Mouse (Mus musculus): ENCODE results near the gene Fbxl16.
A peak's percentile ranks its signal among the peaks of the same experiment; 100 is the strongest.

Gene Fbxl16

DNA sequence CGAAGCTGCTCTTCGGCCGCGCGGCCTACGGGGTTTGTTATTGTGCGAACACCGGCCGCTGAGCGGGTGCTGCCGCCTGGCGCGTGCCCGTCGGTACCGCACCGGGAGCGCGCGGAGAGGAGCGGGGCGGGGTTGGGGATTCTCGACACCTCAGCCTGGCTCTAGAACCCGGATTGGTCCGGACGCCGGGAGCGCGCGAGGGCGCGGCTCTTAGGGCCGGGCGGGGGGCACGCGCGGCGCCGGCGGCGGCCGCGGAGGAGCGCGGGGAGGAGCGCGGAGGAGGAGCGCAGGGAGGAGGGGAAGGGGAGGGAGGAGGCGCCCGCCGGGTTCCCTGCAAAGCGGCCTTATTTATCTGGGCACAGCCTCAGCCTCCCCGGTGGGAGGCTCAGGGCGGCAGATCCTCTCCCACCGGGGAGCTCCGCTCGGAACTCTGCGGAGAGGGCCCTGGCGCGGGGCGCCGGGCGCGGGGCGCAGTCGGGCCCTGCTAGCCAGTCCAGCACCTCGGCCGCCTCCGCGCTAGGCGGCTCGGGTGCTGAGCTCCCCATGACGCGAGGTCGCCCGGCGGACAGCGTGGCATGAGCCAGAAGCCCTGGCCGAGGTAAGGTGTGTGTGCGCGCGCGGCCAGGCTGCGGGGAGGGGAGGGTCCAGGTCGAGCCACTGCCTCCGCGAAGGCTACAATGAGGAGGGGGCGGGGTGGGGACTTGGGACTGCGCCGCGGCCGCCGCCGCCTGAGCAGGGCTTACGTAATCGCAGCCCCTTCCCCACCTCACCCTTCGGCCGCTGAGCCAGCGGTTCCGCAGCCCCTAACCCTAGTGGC lies at the start of gene Fbxl16:
Gene Fbxl16, plus strand, starts transcription at position 297 of the 817 bp plus-strand sequence.
- peak; percentile 74 to 77 for DNase-seq

DNA sequence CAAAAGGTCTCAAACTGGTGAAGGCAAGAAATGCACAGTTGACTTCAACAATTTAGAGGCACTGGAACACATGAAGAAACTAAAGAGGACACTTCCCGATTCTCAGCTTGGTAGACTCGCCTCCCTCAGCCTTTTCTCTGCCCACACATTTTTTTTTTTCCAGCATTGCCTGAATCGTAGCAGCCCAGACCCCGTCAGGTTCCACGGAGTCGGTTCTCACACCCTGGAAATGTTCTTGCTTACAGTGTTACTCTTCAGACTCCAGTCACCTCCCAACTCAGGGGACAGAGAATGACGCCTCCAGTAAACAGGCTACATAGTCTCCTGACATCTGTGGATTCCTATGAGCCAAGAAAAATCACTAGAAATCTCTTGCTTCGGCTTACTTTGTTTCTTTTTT lies 48.7 kb upstream of the Fbxl16 start:
- no peak for DNase-seq

DNA sequence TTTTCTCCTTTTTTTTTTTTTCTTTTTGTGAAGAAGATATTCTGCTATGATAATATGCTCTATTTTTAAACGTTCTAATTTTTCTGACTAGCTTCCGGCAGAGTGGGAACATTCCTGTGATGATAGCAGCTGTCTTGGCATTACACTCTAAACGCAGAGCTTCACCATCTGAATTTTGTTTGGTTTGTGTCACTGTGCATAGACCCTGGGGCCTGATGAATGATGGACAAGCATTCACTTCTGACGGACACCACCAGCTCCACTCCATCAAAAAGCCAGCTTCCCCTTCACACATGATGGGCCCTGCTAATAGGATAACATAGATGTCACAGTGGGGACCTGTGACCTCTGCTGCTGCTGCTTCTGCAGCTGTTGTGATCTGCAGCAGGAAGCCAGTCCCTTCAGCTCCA lies 47.3 kb upstream of the Fbxl16 start:
- DNase-seq: no peak

DNA sequence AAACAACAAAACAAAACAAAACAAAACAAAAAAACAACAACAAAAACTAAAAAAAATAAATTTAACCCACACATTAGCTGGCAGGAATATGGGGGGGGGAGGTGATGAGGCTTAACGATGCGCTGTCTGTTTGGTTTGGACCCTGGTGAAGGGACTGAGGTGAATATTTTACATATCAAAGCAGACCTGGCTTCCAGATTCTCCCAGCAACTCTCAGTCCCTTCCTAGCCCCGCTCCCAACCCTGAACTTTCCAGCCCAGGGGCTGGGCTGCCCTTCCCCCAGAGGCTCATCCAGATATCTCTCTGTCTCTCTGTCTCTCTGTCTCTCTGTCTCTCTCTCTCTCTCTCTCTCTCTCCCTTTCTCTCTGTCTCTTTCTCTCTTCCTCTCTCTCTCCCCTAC lies 46.3 kb upstream of the Fbxl16 start:
- no peak for DNase-seq

GRCm38 (mm10) chr17:25765886-25766285 lies 43.0 kb upstream of the Fbxl16 start:
- no peak for DNase-seq

- no peak for DNase-seq
These were observed 39.6 kb upstream of the Fbxl16 start for GRCm38 (mm10) chr17:25769331-25769730.

DNA sequence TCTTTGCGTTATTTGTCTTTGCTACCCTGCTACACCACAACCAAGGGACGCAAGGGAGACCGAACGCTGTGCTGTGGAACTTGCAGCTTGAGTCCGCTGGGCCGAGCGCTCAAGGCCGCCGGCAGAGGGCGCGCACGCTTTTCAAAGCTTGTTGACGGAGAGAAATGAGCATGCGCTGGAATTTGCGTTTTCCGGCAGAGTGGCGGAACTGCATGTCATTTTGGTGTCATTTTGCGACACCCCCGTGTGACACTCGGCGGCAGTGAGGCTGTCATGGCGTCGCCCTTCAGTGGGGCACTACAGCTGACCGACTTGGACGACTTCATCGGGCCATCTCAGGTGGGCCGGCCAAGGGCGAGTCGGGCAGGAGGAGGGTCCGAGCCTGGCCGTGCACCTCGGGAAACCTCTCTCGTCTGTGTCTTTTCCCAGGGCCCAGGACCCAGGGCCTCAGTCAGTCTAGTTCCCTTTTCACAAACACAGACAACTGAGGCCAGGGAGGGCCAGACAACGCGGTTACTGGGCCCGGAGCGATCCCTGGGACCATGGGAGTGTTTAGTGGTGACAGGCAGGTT lies 35.2 kb upstream of the Fbxl16 start, which contains the start of gene Narfl:
Gene Narfl, plus strand, starts transcription at position 228 of the 572 bp plus-strand sequence.
- DNase-seq: peak; percentile 95 to 96

DNA sequence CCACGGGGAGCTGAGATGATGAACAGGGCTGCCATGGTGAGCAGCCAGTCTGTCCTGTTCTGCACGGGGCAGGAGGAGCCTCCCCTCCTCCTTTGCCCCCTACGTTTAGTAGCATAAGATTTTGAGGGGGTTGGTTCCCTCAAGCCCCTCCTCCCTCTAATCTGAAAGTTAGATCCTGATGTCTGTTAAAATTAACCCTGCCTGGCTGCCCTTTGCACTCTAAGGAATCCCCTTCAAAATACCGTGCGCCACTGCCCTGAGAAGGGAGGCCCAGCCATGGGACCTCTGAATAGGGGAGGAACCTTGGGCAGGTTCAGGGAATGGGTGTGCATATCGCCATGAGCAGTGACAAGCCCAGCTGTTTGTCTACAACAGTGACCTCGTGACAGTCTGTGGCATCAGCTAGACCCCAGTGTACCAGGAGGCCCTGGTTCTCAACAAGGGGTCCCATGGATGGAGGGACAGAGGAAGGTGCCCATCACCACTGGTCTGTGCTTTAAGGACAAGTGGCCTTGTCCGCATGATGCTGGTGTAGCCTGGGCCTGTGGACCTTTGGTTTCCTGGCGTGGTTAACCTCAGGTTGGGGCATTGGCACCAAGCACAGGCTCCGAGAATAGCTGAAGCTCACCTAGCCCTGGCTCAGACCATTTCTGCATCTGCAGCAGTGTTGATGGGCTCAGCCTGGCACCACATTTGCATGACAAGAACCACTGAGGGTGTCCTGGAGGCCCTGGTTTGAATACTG lies 33.4 kb upstream of the Fbxl16 start:
- no peak for DNase-seq

GRCm38 (mm10) chr17:25777948-25778347 lies 30.9 kb upstream of the Fbxl16 start:
- DNase-seq: no peak

DNA sequence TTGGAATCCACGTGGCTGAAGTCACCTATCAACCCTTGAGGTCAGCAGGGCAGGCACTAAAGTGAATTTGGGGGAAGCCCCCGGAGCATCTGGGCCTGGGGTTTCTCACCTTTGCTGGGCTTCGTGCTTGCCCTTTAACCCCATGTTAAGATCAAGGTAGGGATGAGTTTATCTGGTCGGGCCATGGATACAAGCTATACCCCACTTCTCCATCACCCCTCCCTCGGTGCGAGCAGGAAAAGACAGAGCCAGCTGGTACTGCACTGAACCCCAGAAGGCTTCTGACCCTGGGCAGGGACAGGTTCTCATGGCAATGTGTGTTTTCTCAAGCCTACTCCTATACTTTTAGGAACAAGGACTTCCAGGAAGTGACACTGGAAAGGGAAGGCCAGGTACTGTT lies 27.5 kb upstream of the Fbxl16 start:
- DNase-seq: no peak

DNA sequence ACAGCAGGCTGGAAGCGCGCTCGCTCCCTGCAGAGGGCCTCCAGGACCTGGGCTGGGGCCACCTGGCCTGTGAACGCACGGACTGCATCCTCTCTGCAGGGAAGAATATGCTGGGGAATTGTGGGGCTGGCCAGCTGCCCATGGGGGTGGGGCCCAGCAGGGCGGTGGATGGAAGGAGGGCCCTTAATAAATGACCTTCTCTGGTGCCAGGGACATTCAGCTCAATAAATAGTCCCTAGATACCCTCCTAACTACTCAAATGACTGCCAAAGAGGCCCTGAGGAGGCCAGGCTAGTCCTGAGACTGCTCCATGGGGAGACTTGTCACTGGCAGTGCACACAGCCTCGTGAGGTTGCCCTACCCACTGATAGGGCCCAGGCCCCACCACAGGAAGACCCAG lies 25.8 kb upstream of the Fbxl16 start:
- no peak for DNase-seq

GRCm38 (mm10) chr17:25783861-25784574 lies 24.9 kb upstream of the Fbxl16 start:
- no peak for DNase-seq

DNA sequence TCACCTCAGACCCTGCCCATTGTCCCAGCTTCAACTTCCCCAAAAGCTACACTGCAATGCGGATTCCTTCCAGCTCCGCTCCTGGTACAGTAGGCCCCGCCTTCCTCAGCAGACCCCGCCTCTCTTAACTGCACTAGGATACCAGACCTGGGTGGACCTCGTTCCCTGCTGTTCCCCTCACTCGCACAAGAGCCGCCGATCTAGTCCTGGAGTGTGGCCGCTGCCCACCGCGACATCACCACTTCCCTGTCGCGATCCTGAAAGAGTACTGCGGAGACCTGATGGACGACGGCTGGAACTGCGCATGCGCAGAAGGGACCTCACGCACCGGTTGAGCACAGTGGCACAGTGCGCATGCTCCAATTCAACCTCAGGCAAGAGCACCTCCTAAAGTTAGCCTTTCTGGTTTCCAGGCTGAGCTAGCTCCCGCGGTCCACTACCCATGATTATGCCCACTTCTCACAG lies 23.6 kb upstream of the Fbxl16 start, which contains the start of gene Haghl:
Gene Haghl, minus strand, starts transcription at position 393 of the 465 bp plus-strand sequence.
- peak; percentile 94 to 96 for DNase-seq

DNA sequence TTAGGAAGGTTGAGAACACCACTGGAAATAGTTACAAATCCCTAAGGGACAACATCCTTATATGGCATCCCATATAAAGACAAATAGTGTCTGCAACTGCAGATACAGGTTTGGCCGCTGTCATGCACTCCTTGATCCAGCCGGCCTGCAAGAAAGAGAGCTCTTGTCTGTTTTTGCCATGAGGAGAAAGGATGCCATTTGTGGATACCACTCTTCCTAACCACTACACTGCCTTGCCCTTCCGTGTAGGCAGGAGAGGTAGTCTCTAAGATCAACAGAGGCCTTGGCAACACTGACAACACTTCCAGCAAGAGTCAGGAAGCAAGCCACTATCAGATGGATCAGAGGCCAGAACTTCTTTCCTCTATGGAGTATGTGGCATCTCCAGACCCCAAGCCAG lies 22.6 kb upstream of the Fbxl16 start, which contains the start of gene Ccdc78:
Gene Ccdc78, plus strand, starts transcription at position 301 of the 400 bp plus-strand sequence.
- DNase-seq: no peak

DNA sequence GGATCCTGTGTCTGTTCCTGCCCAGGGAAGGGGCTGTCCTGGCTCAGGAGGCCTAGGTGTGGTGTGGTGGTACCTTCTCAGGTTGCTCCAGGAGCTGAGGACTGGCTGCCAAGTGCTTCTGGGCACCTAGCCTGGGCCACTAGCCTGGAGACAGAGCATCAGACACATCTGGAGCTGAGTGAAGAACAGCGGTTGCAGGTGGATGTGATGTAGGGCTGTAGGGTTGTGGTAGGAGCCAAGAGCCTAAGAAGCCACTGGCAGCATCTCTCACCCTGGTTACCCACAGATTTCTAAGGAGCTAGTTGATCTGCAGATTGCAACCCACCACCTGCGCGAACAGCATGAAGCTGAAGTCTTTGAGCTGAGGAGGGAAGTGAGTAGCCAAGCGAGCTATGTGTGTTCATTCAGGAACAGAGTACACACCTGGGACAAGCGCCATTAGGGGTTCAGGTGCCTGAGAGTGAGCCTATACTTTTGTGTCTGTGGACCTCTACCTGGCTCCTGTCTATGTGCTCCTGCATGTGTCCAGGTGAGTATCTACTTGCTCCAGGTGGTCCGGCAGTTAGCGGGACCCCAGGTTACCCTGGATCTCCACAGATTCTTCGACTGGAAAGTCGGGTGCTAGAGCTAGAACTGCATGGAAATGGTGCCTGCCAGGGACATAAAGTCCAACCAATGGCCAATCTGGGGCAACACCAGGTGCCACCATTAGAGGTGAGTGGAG lies 21.9 kb upstream of the Fbxl16 start:
- no peak for DNase-seq

- no peak for DNase-seq
These were observed 17.5 kb upstream of the Fbxl16 start for GRCm38 (mm10) chr17:25791320-25791842.

GRCm38 (mm10) chr17:25791843-25792527 lies 16.9 kb upstream of the Fbxl16 start:
- peak; percentile 81 to 83 for DNase-seq

DNA sequence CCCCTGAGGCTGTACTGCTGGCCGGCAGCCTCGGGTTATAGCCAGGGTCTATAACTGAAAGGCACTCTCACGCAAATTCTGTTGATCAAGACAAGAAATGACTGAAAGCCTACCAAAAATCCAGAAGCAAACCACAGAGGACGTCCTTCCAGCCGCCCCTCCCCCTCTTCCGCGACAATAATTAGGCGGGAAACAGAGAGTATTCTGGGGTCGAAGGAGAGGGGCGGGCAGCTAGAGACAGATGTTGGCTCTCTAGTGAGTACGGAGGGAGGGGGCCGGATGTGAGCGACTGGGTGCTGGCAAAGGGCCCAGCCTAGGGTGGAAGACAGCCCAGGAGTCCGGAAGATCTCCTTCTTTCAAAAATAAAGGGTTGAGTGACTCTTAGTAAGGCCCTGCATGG lies 16.3 kb upstream of the Fbxl16 start, which contains the start of gene Fam173a:
Gene Fam173a, minus strand, starts transcription at position 287 of the 400 bp plus-strand sequence.
- peak; percentile 74 to 80 for DNase-seq

DNA sequence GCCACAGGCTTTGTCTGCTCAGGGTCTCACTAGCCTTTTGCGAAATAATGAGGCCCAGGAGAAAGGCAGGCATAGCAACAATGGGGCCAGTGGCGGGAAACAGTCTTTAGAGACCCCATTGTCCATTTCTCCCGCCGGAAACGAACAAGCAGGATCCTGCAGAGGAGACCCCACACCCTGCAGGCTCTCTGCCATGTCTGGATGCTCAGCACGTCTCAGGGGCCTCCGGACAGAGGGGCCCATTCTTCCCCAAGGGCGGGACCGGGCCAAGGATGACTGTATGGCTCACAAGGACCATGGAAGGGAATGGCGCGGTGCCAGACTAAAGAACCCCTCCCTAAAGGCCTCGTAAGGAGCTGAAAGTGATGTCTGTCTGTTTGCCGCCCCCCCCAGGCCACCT lies 14.7 kb upstream of the Fbxl16 start:
- DNase-seq: no peak

DNA sequence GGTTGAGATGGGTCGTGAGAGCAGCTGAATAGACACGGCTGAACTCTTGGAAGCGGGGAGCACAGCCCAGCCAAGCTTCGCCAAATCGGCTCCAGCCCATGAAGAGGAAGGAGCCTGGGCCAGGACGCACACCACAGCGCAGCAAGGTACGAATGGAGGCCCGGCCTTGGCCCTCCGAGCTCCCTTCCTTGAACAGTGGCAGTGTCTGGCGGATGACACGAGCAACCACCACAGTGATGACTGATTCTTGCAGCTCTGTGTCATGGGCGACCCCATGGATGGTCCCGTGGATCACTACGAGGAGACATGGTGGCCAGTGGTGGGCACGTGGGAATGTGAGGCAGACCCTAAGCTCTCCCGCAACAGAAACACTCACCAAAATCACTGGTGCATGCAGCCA lies 13.9 kb upstream of the Fbxl16 start:
- no peak for DNase-seq

DNA sequence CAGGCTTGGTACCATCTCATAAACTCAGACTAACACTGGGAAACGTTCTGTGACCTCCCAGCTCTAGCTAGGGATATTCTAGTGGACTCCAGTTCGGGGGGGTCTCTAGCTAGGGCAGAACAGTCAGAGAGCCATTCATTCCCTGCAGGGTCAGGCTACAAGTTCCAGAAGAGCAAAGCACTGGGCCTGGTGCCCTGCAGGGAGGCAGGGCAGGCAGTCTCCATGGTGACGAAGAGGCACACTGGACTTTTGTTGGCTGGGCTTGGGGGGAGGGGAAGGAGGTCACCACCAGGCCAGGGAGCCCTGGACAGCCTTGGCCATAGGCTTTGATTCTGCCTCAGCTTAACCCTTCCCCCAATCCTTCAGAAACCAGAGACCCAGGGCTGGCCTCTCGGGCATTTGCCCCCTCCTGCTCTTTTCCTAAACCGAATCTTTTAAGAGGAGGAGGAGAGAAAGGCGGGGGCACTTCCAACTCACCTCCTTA lies 13.2 kb upstream of the Fbxl16 start, which contains the start of gene AC134908.4:
Gene AC134908.4, minus strand, starts transcription at position 51 of the 484 bp plus-strand sequence.
- peak in 1 of 2 experiments; percentile 39 for DNase-seq

All from lung, adult 18-20 months (tissue).